Mouse (Mus musculus) heart, adult 2 months (tissue): ENCODE measurements at regions not wholly inside any gene's neighbourhood (a gene's known extent, or its start where the extent isn't known, plus 50 kb on each side); places are given as distances from the start of the nearest gene placed in this dataset.

Experiments used
- CTCF ChIP-seq: fragments of 200-600 bp; IDR thresholded peaks from 2 replicates; pipeline ENCODE4 v1.8.1; 2022; ENCODE audit warnings: antibody characterized with exemption, mild to moderate bottlenecking, moderate library complexity
- POLR2A ChIP-seq: fragments of 200-500 bp; IDR thresholded peaks from 2 replicates; pipeline ENCODE4 v1.6.1; 2011; ENCODE audit warnings: mild to moderate bottlenecking, low read depth, low read length, control low read depth; ENCODE audit not compliant: insufficient read depth

DNA sequence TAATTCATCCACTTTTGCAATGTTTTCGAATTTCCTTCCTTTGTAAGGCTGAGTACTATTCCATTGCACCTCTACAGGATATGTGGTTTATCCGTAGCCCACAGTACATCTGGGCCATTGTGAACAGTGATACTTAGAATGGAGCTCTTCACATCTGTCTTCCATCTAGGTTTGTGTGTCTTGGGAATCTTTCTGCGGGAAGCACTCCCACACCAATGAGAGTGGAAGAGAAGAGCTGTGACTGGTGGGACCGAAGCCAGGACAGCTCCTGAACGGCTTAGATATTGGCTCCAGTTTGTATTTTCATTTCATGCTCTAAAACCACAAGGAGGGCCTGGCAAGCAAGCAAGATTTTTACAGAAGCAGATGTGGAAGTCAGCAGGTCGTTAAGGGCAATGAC is 323.1 kb downstream of the 3100002H09Rik start:
- TF ChIP-seq CTCF (no peak), POLR2A (no peak)
